Mouse (Mus musculus) liver, embryonic 11.5 days (tissue): ENCODE results near the gene 4921517D22Rik. TPM values are rescaled to one million over a fixed set of nuclear protein-coding genes. Genes with fewer than 3 reads are reported as not detected.
"Not testable (repeated sequence)": the region's sequence is repeated elsewhere in the genome, so short reads cannot be mapped to it uniquely, and the experiment has no call there.

Experiments used
- ATAC-seq: fragments of 200-750 bp; cut with Nextera tagmentation; replicated peaks from 2 replicates; pipeline ENCODE4 v1.8.0; 2017; ENCODE audit warnings: moderate number of reproducible peaks, mild to moderate bottlenecking, moderate TSS enrichment, moderate library complexity; ENCODE audit not compliant: low FRiP score
- DNase-seq: peaks from one replicate; pipeline ENCODE4 v3.0.0-alpha.2; 2017; ENCODE audit warnings: low spot score
- H3K27ac ChIP-seq: fragments of 300-500 bp; sonication (generic); 2 replicates; pipeline ENCODE4 v1.5.1; 2014; ENCODE audit warnings: mild to moderate bottlenecking, low read depth, low read length, control low read depth
- H3K27me3 ChIP-seq: fragments of 300-500 bp; sonication (generic); replicated peaks from 2 replicates; pipeline ENCODE4 v1.6.1; 2014; ENCODE audit warnings: low read length, mixed read lengths; ENCODE audit not compliant: control insufficient read depth, insufficient read depth
- H3K36me3 ChIP-seq: fragments of 300-500 bp; sonication (generic); 2 replicates; pipeline ENCODE4 v1.6.1; 2014; ENCODE audit warnings: mild to moderate bottlenecking, low read length, moderate library complexity, mixed read lengths; ENCODE audit not compliant: control insufficient read depth, insufficient read depth
- H3K4me1 ChIP-seq: fragments of 300-500 bp; sonication (generic); replicated peaks from 2 replicates; pipeline ENCODE4 v1.6.1; 2014; ENCODE audit warnings: low read length, mixed read lengths; ENCODE audit not compliant: control insufficient read depth, insufficient read depth
- H3K4me2 ChIP-seq: fragments of 300-500 bp; sonication (generic); 2 replicates; pipeline ENCODE4 v1.6.1; 2014; ENCODE audit warnings: mild to moderate bottlenecking, control low read depth, moderate library complexity
- H3K4me3 ChIP-seq: fragments of 300-500 bp; sonication (generic); 2 replicates; pipeline ENCODE4 v1.5.1; 2014; ENCODE audit warnings: low read depth, low read length, control low read depth
- H3K9ac ChIP-seq: fragments of 300-500 bp; sonication (generic); 2 replicates; pipeline ENCODE4 v1.6.1; 2014; ENCODE audit warnings: low read depth, low read length, control low read depth
- H3K9me3 ChIP-seq: fragments of 300-500 bp; sonication (generic); 2 replicates; pipeline ENCODE4 v1.6.1; 2016; ENCODE audit warnings: low read length, inconsistent platforms, mixed read lengths; ENCODE audit not compliant: control insufficient read depth
- WGBS: fragments of 180-500 bp; shearing (Covaris S2); extraction: QIAGEN DNeasy Blood & Tissue Kit; methylation state at CpG from one replicate; pipeline ENCODE4 v1.1.7; 2014; 5-methylcytosine and 5-hydroxymethylcytosine counted together
- polyA plus RNA-seq: library from polyadenylated mRNA; unstranded; fragments of >200 nt; fragmentation: Nextera tagmentation; extraction: Ambion mirVana; gene quantifications from 2 replicates; pipeline ENCODE4 v1.2.1, GENCODE M21; 2014

Gene 4921517D22Rik
- polyA plus RNA-seq, 1 experiment from 2014 or later: not detected

DNA sequence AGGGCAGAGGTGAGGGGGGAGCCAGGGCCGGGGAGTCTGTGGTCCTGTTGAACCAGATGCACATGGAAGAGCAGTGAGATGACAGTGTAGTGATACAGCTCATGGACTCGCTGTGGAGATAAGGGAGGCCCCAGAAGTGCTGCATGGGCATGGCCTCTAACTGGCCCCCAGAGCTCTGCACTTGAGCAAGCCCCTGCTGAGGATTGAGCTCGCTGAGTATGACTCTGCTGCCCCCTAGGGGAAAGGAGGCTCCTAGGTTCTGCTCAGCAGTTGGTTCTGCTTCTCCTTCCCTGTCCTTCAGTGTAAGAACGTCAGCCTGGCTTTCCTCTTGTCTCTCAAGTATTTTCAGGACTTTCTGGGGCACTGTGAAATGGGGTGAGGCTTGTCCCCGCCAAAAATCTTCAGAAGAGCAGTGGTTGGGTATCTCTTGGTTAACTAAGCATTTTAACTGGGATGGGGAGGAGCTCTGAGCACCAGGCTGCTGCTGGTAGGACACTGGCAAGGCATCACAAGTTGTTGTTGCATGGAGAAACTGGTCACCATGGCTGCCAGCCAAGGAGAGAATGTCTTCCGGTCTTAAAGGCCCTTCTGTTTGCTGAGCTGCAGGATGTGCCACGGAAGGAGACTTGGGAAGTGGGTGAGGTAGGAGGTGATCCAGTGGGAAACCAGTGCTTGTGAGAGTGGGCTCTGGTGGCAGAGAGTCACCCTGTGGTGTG, 34.6 kb upstream of the 4921517D22Rik start:
- no peaks in the 10 kb centered on the region for H3K36me3 ChIP-seq

GRCm38 (mm10) chr13:59726139-59726867, 32.4 kb upstream of the 4921517D22Rik start:
- no peak overlapping the region for H3K27ac ChIP-seq
- no peak for ATAC-seq
- no peaks in the 10 kb centered on the region for H3K9me3 ChIP-seq
- peaks cover 16% of the 10 kb centered on the region for H3K4me1 ChIP-seq
- DNase-seq: no peak
- H3K36me3 ChIP-seq: no peaks in the 10 kb centered on the region
- WGBS: 25% methylated on average over 29 of the region's 29 CpGs
- peak overlapping the region; percentile 43 for H3K4me2 ChIP-seq
- peak overlapping the region; percentile 21; the same call in 1 of the 2 replicates for H3K9ac ChIP-seq
- H3K4me3 ChIP-seq: no peak overlapping the region
- peaks cover 13% of the 10 kb centered on the region for H3K27me3 ChIP-seq

More for the DNA sequence above, 34.6 kb upstream of the 4921517D22Rik start:
- peak; percentile 76 for DNase-seq
- ATAC-seq: peak; percentile 84
- H3K4me3 ChIP-seq: no peak overlapping the region
- no peak overlapping the region for H3K27ac ChIP-seq
- no peaks in the 10 kb centered on the region for H3K9me3 ChIP-seq
- no peak overlapping the region for H3K9ac ChIP-seq
- 0 out of 2 replicates have a peak overlapping the region, but pooled peaks have one; percentile 5 for H3K4me2 ChIP-seq
- H3K27me3 ChIP-seq: peaks cover 13% of the 10 kb centered on the region
- H3K4me1 ChIP-seq: peaks cover 20% of the 10 kb centered on the region
- 23% methylated on average over 7 of the region's 7 CpGs for WGBS

DNA sequence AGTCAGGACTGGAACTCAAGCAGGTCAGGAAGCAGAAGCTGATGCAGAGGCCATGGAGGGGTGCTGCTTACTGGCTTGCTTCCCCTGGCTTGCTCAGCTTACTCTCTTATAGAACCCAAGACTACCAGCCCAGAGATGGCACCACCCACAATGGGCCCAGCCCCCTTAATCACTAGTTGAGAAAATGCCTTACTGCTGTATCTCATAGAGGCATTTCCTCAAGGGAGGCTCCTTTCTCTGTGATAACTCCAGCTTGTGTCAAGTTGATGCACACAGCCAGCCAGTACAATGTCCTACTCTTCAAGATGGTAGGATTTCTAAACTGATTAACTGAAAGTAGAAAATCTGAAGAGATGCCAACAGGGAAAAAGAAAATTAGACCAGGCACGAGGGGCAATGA, 28.2 kb upstream of the 4921517D22Rik start:
- not testable (repeated sequence) for H3K27ac ChIP-seq, H3K4me3 ChIP-seq, H3K36me3 ChIP-seq, H3K4me2 ChIP-seq, H3K9ac ChIP-seq, H3K9me3 ChIP-seq, DNase-seq
- 68% methylated on average over 1 of the region's 1 CpGs for WGBS
- Histone ChIP-seq H3K4me1 (peaks cover 19% of the 10 kb centered on the region), H3K27me3 (peaks cover 10% of the 10 kb centered on the region)
- ATAC-seq: peak; percentile 53; the same call in 1 of the 2 replicates

DNA sequence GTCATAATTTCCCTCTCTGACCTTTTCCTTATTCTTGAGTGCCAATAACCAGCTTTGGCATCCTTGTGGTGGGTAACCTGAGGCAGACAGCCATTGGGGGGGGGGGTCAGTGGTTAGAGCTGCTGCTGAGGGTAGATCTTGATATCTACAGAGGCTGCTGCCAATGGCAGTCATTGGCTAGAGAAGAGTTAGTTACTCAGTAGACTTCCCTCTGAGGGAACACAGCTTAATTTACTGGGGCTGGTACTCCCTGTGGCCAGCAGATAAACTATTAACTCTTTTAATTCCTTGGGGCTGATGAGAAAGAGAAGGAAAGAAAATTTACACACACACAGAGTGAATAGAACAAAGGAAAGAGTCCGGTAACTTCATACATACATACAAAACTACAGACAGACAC, 25.6 kb upstream of the 4921517D22Rik start:
- peak overlapping the region; percentile 10; the same call in 1 of the 2 replicates for H3K4me2 ChIP-seq
- H3K27ac ChIP-seq: no peak overlapping the region
- 89% methylated on average over 1 of the region's 1 CpGs for WGBS
- no peaks in the 10 kb centered on the region for H3K9me3 ChIP-seq
- peak; percentile 72 for ATAC-seq
- H3K4me3 ChIP-seq: no peak overlapping the region
- peaks cover 13% of the 10 kb centered on the region; the same call in 1 of the 2 replicates for H3K4me1 ChIP-seq
- no peak for DNase-seq
- H3K36me3 ChIP-seq: no peaks in the 10 kb centered on the region
- no peak overlapping the region for H3K9ac ChIP-seq
- peaks cover under 1% of the 10 kb centered on the region; the same call in 1 of the 2 replicates for H3K27me3 ChIP-seq

DNA sequence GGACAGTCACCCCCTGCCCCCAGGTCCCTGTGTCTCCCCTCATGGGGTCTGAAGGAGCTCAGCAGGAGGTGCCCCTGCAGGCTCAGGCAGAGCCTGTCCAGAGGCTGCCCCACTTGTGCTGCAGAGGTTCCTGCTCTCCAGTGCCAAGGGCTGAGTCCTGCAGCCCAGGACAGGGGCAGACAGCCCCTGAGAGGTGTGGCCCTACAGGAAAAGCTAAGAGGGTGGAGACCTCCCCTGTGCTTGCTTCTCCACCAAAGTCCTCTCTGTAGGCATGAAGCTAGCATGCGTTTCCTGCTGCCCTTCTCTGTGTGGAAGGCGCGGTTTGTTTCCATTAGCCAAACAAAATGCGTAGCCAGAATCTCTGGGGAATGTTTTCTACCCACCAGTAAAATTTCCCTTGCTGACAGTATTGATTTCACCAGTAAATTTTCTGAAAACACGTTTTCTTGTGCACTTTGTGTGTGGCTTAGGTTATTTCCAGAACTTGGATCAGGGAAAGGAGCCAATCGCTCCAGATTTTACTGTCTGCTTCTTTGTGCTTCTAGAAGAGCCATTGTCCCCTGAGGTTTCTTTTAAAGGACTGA, 25.0 kb upstream of the 4921517D22Rik start:
- ATAC-seq: peak; percentile 59
- DNase-seq, H3K9me3 ChIP-seq, H3K27ac ChIP-seq, H3K4me3 ChIP-seq, H3K27me3 ChIP-seq, H3K36me3 ChIP-seq, H3K9ac ChIP-seq: not testable (repeated sequence)
- Histone ChIP-seq H3K4me1 (peaks cover 13% of the 10 kb centered on the region; the same call in 1 of the 2 replicates), H3K4me2 (peak overlapping the region; percentile 10)
- 35% methylated on average over 6 of the region's 6 CpGs for WGBS

- Histone ChIP-seq H3K36me3 (no peaks in the 10 kb centered on the region), H3K4me2 (no peak overlapping the region), H3K4me3 (no peak overlapping the region), H3K9me3 (no peaks in the 10 kb centered on the region), H3K27ac (no peak overlapping the region), H3K27me3 (peaks cover 15% of the 10 kb centered on the region), H3K4me1 (no peaks in the 10 kb centered on the region; the same call in 1 of the 2 replicates), H3K9ac (no peak overlapping the region)
- DNase-seq (no peak), ATAC-seq (no peak)
- WGBS: 44% methylated on average over 3 of the region's 3 CpGs
These were observed 19.8 kb upstream of the 4921517D22Rik start for GRCm38 (mm10) chr13:59713710-59714109.

GRCm38 (mm10) chr13:59711984-59712383, 18.1 kb upstream of the 4921517D22Rik start, which contains the start of gene Spata31d1b:
Spata31d1b (plus strand) TSS chr13:59712284.
- not testable (repeated sequence) for H3K4me2 ChIP-seq, H3K9ac ChIP-seq, H3K9me3 ChIP-seq, DNase-seq, ATAC-seq, H3K27ac ChIP-seq, H3K4me1 ChIP-seq, H3K4me3 ChIP-seq, H3K36me3 ChIP-seq
- WGBS: 66% methylated on average over 3 of the region's 3 CpGs
- H3K27me3 ChIP-seq: peaks cover 15% of the 10 kb centered on the region

GRCm38 (mm10) chr13:59710230-59710629, 16.3 kb upstream of the 4921517D22Rik start, which contains the start of gene Spata31d1a:
Spata31d1a (minus strand) TSS chr13:59710330.
- ATAC-seq (no peak), DNase-seq (no peak)
- Histone ChIP-seq H3K9me3 (no peaks in the 10 kb centered on the region), H3K36me3 (no peaks in the 10 kb centered on the region), H3K9ac (no peak within 1 kb of the TSS), H3K27ac (no peak within 1 kb of the TSS), H3K4me3 (no peak within 1 kb of the TSS), H3K4me2 (no peak within 1 kb of the TSS), H3K27me3 (peaks cover 16% of the 10 kb centered on the region), H3K4me1 (no peaks in the 10 kb centered on the region)
- WGBS: 83% methylated on average over 15 of the region's 15 CpGs
